Comparison of ENCODE assay signal across 8 mouse cellular contexts in genomic region chr5:143711326-143711725, GRCm38 (mm10). TPM values are rescaled to one million over a fixed set of nuclear protein-coding genes. Genes with fewer than 3 reads are reported as not detected.
A peak's percentile ranks its signal among the peaks of the same experiment; 100 is the strongest.
DNase-seq lines count a peak whose midpoint lies in the region; ATAC-seq lines count a peak whose summit lies in the region.

No protein-coding gene starts in this region.

- no peak overlapping the region for H3K4me2 ChIP-seq in intestine, embryonic 14.5 days (ENCODE audit: low read length)

- H3K9me3 ChIP-seq in intestine, embryonic 14.5 days (ENCODE audit: control insufficient read depth, low read length): no peaks in the 10 kb centered on the region
- no peaks in the 10 kb centered on the region for H3K9me3 ChIP-seq in midbrain, embryonic 10.5 days (replicated peaks)

- intact Hi-C loops in left cerebral cortex, postnatal 4 days (cut with DNase I): loop anchor here (5.0 kb wide), 1 partner anchor 144 kb away; no protein-coding TSS in a partner anchor

- no peak overlapping the region for H3K27ac ChIP-seq in intestine, embryonic 14.5 days (ENCODE audit: low read depth)
- H3K27ac ChIP-seq in midbrain, embryonic 10.5 days (replicated peaks): peak overlapping the region; percentile 50

- 16% methylated on average over 7 of the region's 7 CpGs for WGBS in intestine, embryonic 14.5 days
- WGBS in midbrain, embryonic 10.5 days: 14% methylated on average over 7 of the region's 7 CpGs

- peak; percentile 51; the same call in 1 of the 2 replicates for ATAC-seq in intestine, embryonic 14.5 days (replicated peaks; ENCODE audit: low FRiP score, low TSS enrichment, low read depth)

- peak; percentile 40 for DNase-seq in ovary, adult 18-20 months (ENCODE audit: low spot score)
- no peak for DNase-seq in ovary, postnatal 10 days (ENCODE audit: low spot score)
- peak; percentile 60 to 63 for DNase-seq in cerebellum, postnatal 36 days
- peak; percentile 61 for DNase-seq in gastrocnemius, adult 18-20 months (ENCODE audit: low spot score)
- DNase-seq in intestine, embryonic 14.5 days (ENCODE audit: low spot score): peak; percentile 80
- DNase-seq in left cerebral cortex, postnatal 4 days: peak; percentile 59
- DNase-seq in midbrain, embryonic 10.5 days (ENCODE audit: low spot score): peak; percentile 73
- peak; percentile 51 for DNase-seq in skeletal muscle tissue, adult 2 months (ENCODE audit: low read depth, low spot score)

- no peaks in the 10 kb centered on the region for H3K27me3 ChIP-seq in intestine, embryonic 14.5 days (replicated peaks; ENCODE audit: control insufficient read depth, insufficient read depth, low read length)
- no peaks in the 10 kb centered on the region for H3K27me3 ChIP-seq in midbrain, embryonic 10.5 days (ENCODE audit: low read depth, poor library complexity, severe bottlenecking)

- no peak overlapping the region for H3K9ac ChIP-seq in intestine, embryonic 14.5 days (ENCODE audit: low read length)

- H3K4me3 ChIP-seq in intestine, embryonic 14.5 days (ENCODE audit: low read depth, low read length): no peak overlapping the region
- H3K4me3 ChIP-seq in midbrain, embryonic 10.5 days: no peak overlapping the region

- no peaks in the 10 kb centered on the region for H3K4me1 ChIP-seq in intestine, embryonic 14.5 days (replicated peaks; ENCODE audit: control insufficient read depth, insufficient read depth, low read length)
- H3K4me1 ChIP-seq in midbrain, embryonic 10.5 days: peaks cover 10% of the 10 kb centered on the region; the same call in 1 of the 2 replicates

- peaks cover 92% of the 10 kb centered on the region for H3K36me3 ChIP-seq in intestine, embryonic 14.5 days (ENCODE audit: control insufficient read depth, insufficient read depth, low read length)
- H3K36me3 ChIP-seq in midbrain, embryonic 10.5 days: peaks cover 96% of the 10 kb centered on the region

RNA-seq across cellular contexts. Expression of gene Usp42, which starts 20.8 kb away (rescaled TPM):
- total RNA-seq in gastrocnemius, adult 18-20 months (2021): 1 to 10 TPM; 5.3 to 5.5 TPM
- 19.5 and 20.4 TPM in 2 replicates for polyA plus RNA-seq in intestine, embryonic 14.5 days (2014; fragmentation: Nextera tagmentation; extraction: Ambion mirVana)
- 10 to 100 TPM; 40.9 to 43.9 TPM for total RNA-seq in left cerebral cortex, postnatal 4 days (2021)
- 26.9 and 32.1 TPM in 2 replicates for polyA plus RNA-seq in midbrain, embryonic 10.5 days (2016; fragmentation: Nextera tagmentation; extraction: Ambion mirVana)

Comparison
In these comparisons a context has a peak if more than half of its experiments do, and no peak if none do; other contexts are left out.
1. RNA of gene Usp42, which starts 20.8 kb away (total RNA-seq): 40.9 to 43.9 TPM in left cerebral cortex, postnatal 4 days; 5.3 to 5.5 TPM in gastrocnemius, adult 18-20 months; every median in the first group is over 4 times any median in the second.